Mouse (Mus musculus) kidney, embryonic 14.5 days (tissue): ENCODE results near the gene Stfa2l1. TPM values are rescaled to one million over a fixed set of nuclear protein-coding genes. Genes with fewer than 3 reads are reported as not detected.
"Not testable (repeated sequence)": the region's sequence is repeated elsewhere in the genome, so short reads cannot be mapped to it uniquely, and the experiment has no call there.

Experiments used
- ATAC-seq: fragments of 200-750 bp; cut with Nextera tagmentation; 2 replicates; pipeline ENCODE4 v1.8.0; 2017; ENCODE audit warnings: moderate number of reproducible peaks, mild to moderate bottlenecking, moderate TSS enrichment, moderate library complexity; ENCODE audit not compliant: low FRiP score, low TSS enrichment
- H3K27ac ChIP-seq: fragments of 300-500 bp; sonication (generic); 2 replicates; pipeline ENCODE4 v1.5.1; 2014; ENCODE audit warnings: low read depth, mild to moderate bottlenecking, low read length, moderate library complexity, mixed read lengths
- H3K27me3 ChIP-seq: fragments of 300-500 bp; sonication (generic); 2 replicates; pipeline ENCODE4 v1.6.1; 2014; ENCODE audit warnings: mild to moderate bottlenecking, low read length; ENCODE audit not compliant: control insufficient read depth, insufficient read depth
- H3K36me3 ChIP-seq: fragments of 300-500 bp; sonication (generic); 2 replicates; pipeline ENCODE4 v1.6.1; 2014; ENCODE audit warnings: low read length, mixed read lengths; ENCODE audit not compliant: control insufficient read depth, insufficient read depth
- H3K4me1 ChIP-seq: fragments of 300-500 bp; sonication (generic); 2 replicates; pipeline ENCODE4 v1.6.1; 2014; ENCODE audit warnings: low read length, mixed read lengths; ENCODE audit not compliant: control insufficient read depth, insufficient read depth
- H3K4me2 ChIP-seq: fragments of 300-500 bp; sonication (generic); replicated peaks from 2 replicates; pipeline ENCODE4 v1.6.1; 2014; ENCODE audit warnings: low read depth, mild to moderate bottlenecking, low read length
- H3K4me3 ChIP-seq: fragments of 300-500 bp; sonication (generic); 2 replicates; pipeline ENCODE4 v1.5.1; 2014; ENCODE audit warnings: mild to moderate bottlenecking, low read length
- H3K9ac ChIP-seq: fragments of 300-500 bp; sonication (generic); 2 replicates; pipeline ENCODE4 v1.6.1; 2014; ENCODE audit warnings: low read depth, mild to moderate bottlenecking, low read length, moderate library complexity
- H3K9me3 ChIP-seq: fragments of 300-500 bp; sonication (generic); 2 replicates; pipeline ENCODE4 v1.6.1; 2016; ENCODE audit warnings: low read length; ENCODE audit not compliant: control insufficient read depth
- WGBS: fragments of 180-500 bp; shearing (Covaris S2); extraction: QIAGEN DNeasy Blood & Tissue Kit; methylation state at CpG from one replicate; pipeline ENCODE4 v1.1.7; 2014; 5-methylcytosine and 5-hydroxymethylcytosine counted together
- polyA plus RNA-seq: library from polyadenylated mRNA; unstranded; fragments of >200 nt; fragmentation: Nextera tagmentation; extraction: Ambion mirVana; gene quantifications from 2 replicates; pipeline ENCODE4 v1.2.1, GENCODE M21; 2014

The Stfa2l1 gene
- polyA plus RNA-seq: not detected in 2 replicates

DNA sequence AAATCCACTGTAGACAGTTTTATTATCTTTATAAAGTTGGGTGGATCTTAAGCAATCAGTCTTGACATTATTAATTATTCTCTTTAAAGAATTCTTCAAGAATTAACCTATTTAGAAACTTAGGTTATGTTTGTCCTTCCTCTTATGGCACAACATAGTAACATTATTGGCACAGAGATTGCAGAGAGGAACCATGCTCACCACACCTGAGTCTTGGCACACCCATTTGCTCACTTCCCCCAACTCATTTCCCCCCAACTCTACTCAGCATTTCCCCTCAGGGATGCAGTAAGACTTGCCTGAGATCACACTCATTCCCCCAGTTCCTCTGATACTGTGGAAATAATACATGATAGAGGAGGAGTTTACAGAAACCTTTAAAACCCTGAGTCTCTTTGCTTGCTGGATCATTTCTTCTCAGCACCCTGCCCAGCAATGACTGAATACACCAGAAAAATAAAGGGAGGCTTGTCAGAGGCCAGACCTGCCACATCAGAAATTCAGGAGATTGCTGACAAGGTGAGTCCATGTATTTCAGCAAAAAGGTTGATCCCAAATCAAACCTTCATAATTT lies at the start of gene Stfa2l1:
Stfa2l1 (plus strand) TSS at position 410 of the 574 bp plus-strand sequence.
- H3K36me3 ChIP-seq: no peaks in the 10 kb centered on the region
- ATAC-seq: no peak
- no peak within 1 kb of the TSS for H3K27ac ChIP-seq
- no peaks in the 10 kb centered on the region for H3K9me3 ChIP-seq
- H3K27me3 ChIP-seq: no peaks in the 10 kb centered on the region
- H3K4me2 ChIP-seq: no peak within 1 kb of the TSS
- no peak within 1 kb of the TSS for H3K9ac ChIP-seq
- H3K4me1 ChIP-seq: no peaks in the 10 kb centered on the region
- no peak within 1 kb of the TSS for H3K4me3 ChIP-seq

DNA sequence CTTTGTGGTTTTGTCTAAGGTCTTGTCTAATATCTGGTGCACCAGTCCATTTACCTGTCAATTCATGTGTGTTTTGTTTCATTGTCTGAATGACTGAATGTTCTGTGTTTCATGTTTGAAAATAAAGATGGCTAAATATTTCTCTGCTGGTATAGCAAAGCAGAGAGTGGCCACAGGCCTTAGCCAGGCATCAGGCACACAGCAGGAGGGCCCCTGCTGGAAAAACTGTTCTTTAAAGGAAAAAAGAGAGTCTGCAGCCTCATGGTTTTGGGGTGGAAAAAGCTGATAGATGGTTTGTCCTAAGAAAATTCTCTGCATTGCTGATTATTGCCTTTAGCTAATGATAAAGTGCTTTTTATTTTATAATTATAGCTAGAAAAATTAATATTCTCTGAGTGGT lies 45.1 kb upstream of the Stfa2l1 start:
- not testable (repeated sequence) for H3K27me3 ChIP-seq, H3K9me3 ChIP-seq, H3K4me1 ChIP-seq, H3K9ac ChIP-seq, H3K36me3 ChIP-seq, H3K4me2 ChIP-seq, ATAC-seq, H3K27ac ChIP-seq, H3K4me3 ChIP-seq

DNA sequence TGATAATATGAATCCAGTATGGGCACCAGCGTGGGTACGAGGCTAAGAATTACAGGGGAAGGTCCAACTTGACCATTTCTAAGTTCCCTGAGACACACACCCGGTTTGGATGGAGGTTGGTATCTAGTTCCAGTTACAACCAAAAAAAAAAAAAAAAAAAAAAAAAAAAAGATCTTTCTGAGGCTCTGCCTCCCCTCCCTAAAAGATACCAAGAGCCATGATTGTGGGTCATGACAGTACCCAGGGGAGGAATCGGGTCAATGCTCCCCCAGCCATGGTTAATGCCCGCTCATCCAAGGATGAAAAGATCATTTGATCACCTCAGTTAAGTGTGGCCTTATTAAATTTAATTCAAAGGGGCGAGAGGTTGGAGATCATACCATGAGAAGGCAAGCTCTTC lies 40.9 kb upstream of the Stfa2l1 start:
- H3K9ac ChIP-seq, H3K4me3 ChIP-seq, H3K4me1 ChIP-seq, H3K4me2 ChIP-seq, H3K9me3 ChIP-seq, H3K27me3 ChIP-seq, H3K36me3 ChIP-seq, H3K27ac ChIP-seq, ATAC-seq: not testable (repeated sequence)
- 90% methylated on average over 6 of the region's 6 CpGs for WGBS

DNA sequence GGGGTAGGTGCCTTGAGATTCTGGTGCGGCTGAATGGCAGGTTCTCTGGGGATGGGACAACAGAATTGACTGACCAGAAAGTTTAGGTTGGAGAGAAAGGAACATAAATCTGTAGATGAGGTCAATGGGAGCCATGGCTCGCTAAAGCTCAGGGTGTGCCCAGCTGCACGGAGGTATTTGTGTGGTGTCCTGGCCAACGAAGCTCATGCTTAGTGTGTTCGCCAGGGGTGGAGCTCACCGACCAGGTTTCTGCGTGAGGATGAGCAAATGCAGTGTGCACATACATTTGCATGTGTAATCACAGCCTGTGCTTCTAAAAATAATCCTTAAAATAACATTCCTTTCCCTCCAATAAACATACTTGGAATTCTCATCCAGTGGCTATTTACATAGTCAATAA lies 28.5 kb upstream of the Stfa2l1 start:
- no peak overlapping the region for H3K27ac ChIP-seq
- H3K27me3 ChIP-seq: no peaks in the 10 kb centered on the region
- H3K4me1 ChIP-seq: no peaks in the 10 kb centered on the region
- no peak for ATAC-seq
- no peaks in the 10 kb centered on the region for H3K9me3 ChIP-seq
- H3K9ac ChIP-seq: no peak overlapping the region
- no peaks in the 10 kb centered on the region for H3K36me3 ChIP-seq
- WGBS: 65% methylated on average over 7 of the region's 7 CpGs
- H3K4me3 ChIP-seq: no peak overlapping the region
- no peak overlapping the region for H3K4me2 ChIP-seq

DNA sequence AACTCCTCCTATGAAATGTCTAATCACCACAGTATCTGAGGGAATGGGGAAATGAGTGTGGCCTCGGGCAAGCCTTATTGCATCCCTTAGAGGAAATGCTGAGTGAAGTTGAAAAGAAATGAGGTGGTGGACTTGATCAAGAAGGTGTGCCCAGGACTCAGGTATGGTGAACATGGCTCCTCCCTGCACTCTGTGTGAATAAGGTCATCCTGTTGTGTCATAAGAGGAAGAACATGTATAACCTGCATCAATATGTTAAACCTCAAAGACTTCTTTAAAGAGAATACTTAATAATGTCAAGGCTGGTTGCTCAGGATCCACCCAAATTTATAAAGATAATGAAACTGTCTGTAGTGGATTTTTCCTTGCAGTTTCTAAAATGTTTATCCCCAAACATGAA lies 25.5 kb upstream of the Stfa2l1 start, which contains the start of gene Csta1:
Csta1 (minus strand) TSS at position 101 of the 400 bp plus-strand sequence.
- ATAC-seq: no peak
- 69% methylated on average over 1 of the region's 1 CpGs for WGBS
- H3K4me1 ChIP-seq: no peaks in the 10 kb centered on the region

DNA sequence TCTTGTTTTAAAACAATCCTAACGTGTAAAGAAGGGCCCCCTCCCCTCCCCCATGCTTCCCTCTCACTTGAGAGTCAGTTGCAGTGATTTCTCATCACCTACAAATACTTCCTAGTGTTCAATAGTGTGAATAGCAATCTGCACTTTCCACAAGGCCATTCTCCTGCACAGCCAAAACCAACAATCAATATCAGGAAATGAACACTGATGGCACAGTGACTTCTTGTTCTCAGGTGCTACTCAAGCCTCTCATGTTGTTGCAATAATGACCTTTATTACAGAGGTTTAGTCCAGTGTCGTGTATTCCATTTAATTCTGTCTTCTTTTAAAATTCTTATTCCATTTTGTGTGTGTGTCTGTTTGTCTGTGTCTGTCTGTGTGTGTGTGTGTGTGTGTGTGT lies 18.4 kb upstream of the Stfa2l1 start:
- no peak for ATAC-seq
- H3K36me3 ChIP-seq: no peaks in the 10 kb centered on the region
- H3K27ac ChIP-seq: no peak overlapping the region
- no peaks in the 10 kb centered on the region for H3K9me3 ChIP-seq
- no peak overlapping the region for H3K9ac ChIP-seq
- no peak overlapping the region for H3K4me2 ChIP-seq
- no peak overlapping the region for H3K4me3 ChIP-seq
- H3K4me1 ChIP-seq: no peaks in the 10 kb centered on the region
- H3K27me3 ChIP-seq: no peaks in the 10 kb centered on the region
- 77% methylated on average over 2 of the region's 2 CpGs for WGBS

More for the DNA sequence above, 25.5 kb upstream of the Stfa2l1 start, which contains the start of gene Csta1:
- Histone ChIP-seq H3K36me3 (no peaks in the 10 kb centered on the region), H3K4me2 (no peak within 1 kb of the TSS), H3K27ac (no peak within 1 kb of the TSS), H3K27me3 (no peaks in the 10 kb centered on the region), H3K4me3 (no peak within 1 kb of the TSS), H3K9me3 (no peaks in the 10 kb centered on the region), H3K9ac (no peak within 1 kb of the TSS)

DNA sequence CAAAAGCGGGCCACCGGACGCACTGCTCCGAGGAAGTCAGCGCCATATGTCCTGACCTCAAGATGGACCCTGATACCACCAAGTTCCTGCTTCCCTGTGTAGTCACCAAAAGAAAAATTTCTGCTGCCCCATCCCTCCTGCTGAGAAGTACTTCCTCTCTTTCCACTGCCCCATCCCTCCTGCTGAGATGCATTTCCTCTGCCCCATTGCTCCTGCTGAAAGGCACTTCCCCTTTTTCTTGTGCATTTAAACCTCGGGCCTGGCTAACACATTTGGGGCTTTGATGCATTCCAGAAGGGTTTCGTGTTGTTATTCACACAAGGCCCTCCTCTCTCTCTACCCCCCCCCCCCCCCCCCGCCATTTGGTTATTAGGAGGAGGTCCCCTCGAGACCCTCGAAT lies 11.2 kb downstream of the Stfa2l1 start:
- H3K9ac ChIP-seq, H3K4me2 ChIP-seq, H3K4me1 ChIP-seq, H3K9me3 ChIP-seq, H3K36me3 ChIP-seq, ATAC-seq, H3K4me3 ChIP-seq, H3K27me3 ChIP-seq, H3K27ac ChIP-seq: not testable (repeated sequence)
- 91% methylated on average over 10 of the region's 10 CpGs for WGBS

DNA sequence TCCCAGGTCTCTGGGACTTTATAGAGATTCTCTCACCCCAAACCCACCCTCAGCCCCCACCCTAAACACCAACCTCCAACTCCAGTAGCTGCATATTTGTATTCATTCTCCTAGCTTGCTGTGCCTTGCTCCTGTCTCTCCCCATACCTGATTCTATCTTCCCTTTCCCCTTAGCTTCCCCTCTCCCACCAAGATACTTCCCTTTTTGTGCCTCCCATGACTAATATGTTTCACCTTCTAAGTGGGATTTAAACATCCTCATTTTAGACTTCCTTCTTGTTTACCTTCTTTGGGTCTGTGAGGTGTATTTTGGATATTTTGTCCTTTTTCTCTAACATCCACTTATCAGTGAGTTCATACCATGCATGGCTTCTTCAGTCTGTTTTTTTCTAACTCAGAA lies 19.5 kb downstream of the Stfa2l1 start:
- no peaks in the 10 kb centered on the region for H3K27me3 ChIP-seq
- no peak overlapping the region for H3K27ac ChIP-seq
- H3K4me3 ChIP-seq: no peak overlapping the region
- no peak for ATAC-seq
- H3K4me2 ChIP-seq: no peak overlapping the region
- no peaks in the 10 kb centered on the region for H3K36me3 ChIP-seq
- H3K4me1 ChIP-seq: no peaks in the 10 kb centered on the region
- H3K9me3 ChIP-seq: no peaks in the 10 kb centered on the region
- H3K9ac ChIP-seq: no peak overlapping the region

DNA sequence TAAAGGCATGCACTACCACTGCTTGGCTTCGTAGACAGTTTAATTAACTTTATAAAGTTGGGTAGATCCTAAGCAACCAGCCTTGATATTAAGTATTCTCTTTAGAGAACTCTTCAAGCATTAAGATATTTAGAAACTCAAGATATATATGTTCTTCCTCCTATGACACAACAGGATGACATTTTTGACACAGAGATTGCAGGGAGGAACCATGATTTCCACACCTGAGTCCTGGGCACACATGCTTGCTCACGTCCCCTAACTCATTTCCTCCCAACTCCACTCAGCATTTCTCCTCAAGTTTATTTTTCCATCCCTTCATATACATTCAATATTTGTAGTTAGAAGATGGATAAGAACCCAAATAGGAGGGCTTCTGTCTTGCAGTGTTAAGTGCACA lies 23.3 kb downstream of the Stfa2l1 start:
- H3K4me1 ChIP-seq: no peaks in the 10 kb centered on the region
- no peak overlapping the region for H3K4me3 ChIP-seq
- no peaks in the 10 kb centered on the region for H3K36me3 ChIP-seq
- 77% methylated on average over 2 of the region's 2 CpGs for WGBS
- no peak for ATAC-seq
- no peak overlapping the region for H3K27ac ChIP-seq
- H3K4me2 ChIP-seq: no peak overlapping the region
- no peaks in the 10 kb centered on the region for H3K9me3 ChIP-seq
- H3K27me3 ChIP-seq: no peaks in the 10 kb centered on the region
- no peak overlapping the region for H3K9ac ChIP-seq
